Mouse (Mus musculus) testis, adult 2 months (tissue): ENCODE data around the gene Ttc25. TPM values are rescaled to one million over a fixed set of nuclear protein-coding genes. Genes with fewer than 3 reads are reported as not detected.

Source experiments
- H3K27ac ChIP-seq: fragments of 200-500 bp; 2 replicates; pipeline ENCODE4 v1.5.1; 2012; ENCODE audit warnings: low read depth, low read length; ENCODE audit not compliant: control insufficient read depth, insufficient read depth
- H3K27me3 ChIP-seq: fragments of 200-500 bp; 2 replicates; pipeline ENCODE4 v1.6.1; 2012; ENCODE audit warnings: mild to moderate bottlenecking, low read length, moderate library complexity; ENCODE audit not compliant: control insufficient read depth, insufficient read depth
- H3K36me3 ChIP-seq: fragments of 200-500 bp; 2 replicates; pipeline ENCODE4 v1.6.1; 2012; ENCODE audit warnings: mild to moderate bottlenecking, low read length; ENCODE audit not compliant: control insufficient read depth, insufficient read depth
- H3K4me1 ChIP-seq: fragments of 200-500 bp; 2 replicates; pipeline ENCODE4 v1.6.1; 2012; ENCODE audit warnings: low read length; ENCODE audit not compliant: control insufficient read depth, insufficient read depth
- H3K4me3 ChIP-seq: fragments of 200-500 bp; 2 replicates; pipeline ENCODE4 v1.5.1; 2012; ENCODE audit warnings: low read depth, mild to moderate bottlenecking, low read length, moderate library complexity, mixed read lengths; ENCODE audit not compliant: control insufficient read depth
- CTCF ChIP-seq: fragments of 200-500 bp; IDR thresholded peaks from 2 replicates; pipeline ENCODE4 v1.5.1; 2012; ENCODE audit warnings: low read depth, mild to moderate bottlenecking, inconsistent platforms, low read length, moderate library complexity; ENCODE audit not compliant: control insufficient read depth, insufficient read depth, insufficient replicate concordance
- POLR2A ChIP-seq: fragments of 200-500 bp; IDR thresholded peaks from 2 replicates; pipeline ENCODE4 v1.6.1; 2012; ENCODE audit warnings: low read depth, mild to moderate bottlenecking, inconsistent platforms, low read length, moderate library complexity; ENCODE audit not compliant: control insufficient read depth
- polyA plus RNA-seq: library from polyadenylated mRNA; depleted of rRNA; stranded (reverse); fragments of >200 nt; gene quantifications from 2 replicates; pipeline ENCODE4 v1.2.3, GENCODE M21; 2012; rRNA removed

Ttc25 gene
- polyA plus RNA-seq, 1 experiment = 74.1 TPM

GRCm38 (mm10) chr11:100617480-100617879, 72.1 kb downstream of the Ttc25 start:
- Histone ChIP-seq H3K36me3 (no peaks in the 10 kb centered on the region), H3K4me3 (no peak overlapping the region; the same call in 1 of the 2 replicates), H3K4me1 (peaks cover 2% of the 10 kb centered on the region), H3K27me3 (no peaks in the 10 kb centered on the region), H3K27ac (no peak overlapping the region; the same call in 1 of the 2 replicates)
- TF ChIP-seq POLR2A (no peak), CTCF (no peak)

DNA sequence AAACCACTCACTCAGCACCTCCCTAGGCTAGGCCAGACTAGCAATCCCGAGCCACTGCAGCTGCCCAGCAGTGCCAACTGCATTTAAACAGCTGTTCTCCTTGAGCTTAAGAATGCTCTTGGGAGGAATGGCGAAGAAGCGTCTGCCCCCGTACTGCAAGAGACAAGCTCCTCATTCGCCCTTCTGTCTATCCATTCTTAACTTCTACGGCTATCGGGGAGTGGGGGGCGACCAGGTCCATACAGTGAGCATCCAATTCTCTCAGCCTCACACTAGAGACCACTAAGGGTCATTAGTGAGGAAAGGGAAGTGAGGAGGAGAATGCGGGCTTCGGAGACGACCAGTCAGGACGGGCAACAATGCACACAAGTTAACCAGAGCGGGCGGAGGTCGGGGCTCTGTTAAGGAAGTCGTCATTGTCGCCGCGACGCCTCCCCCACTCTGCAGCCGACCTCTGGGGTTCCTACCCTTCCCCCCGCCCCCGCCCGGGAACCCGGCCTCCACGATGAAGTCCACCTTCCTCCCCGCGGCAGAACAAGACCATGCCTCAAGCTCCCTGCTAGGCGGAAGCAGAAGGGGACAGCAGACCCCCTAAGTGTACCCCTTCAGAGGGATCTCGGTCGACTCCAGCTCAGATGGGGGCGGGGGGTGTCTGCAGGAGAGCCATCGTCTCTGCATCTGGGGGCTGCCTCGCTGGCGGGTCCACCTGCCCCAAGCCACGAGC, 73.5 kb downstream of the Ttc25 start, which contains the start of gene Nkiras2:
Gene Nkiras2 (plus strand): TSS at position 484 of the 724 bp plus-strand sequence.
- Histone ChIP-seq H3K27ac (peak within 1 kb of the TSS; percentile 92), H3K4me3 (peak within 1 kb of the TSS; percentile 100), H3K27me3 (no peaks in the 10 kb centered on the region), H3K4me1 (no peaks in the 10 kb centered on the region; the same call in none of the 2 replicates), H3K36me3 (no peaks in the 10 kb centered on the region)
- TF ChIP-seq POLR2A (no peak), CTCF (0 out of 2 replicates have a peak, but pooled peaks have one; percentile 1)

GRCm38 (mm10) chr11:100619485-100619975, 74.1 kb downstream of the Ttc25 start:
- TF ChIP-seq POLR2A (peak; percentile 85), CTCF (peak; percentile 7; the same call in 1 of the 2 replicates)
- Histone ChIP-seq H3K36me3 (no peaks in the 10 kb centered on the region), H3K4me3 (peak overlapping the region; percentile 100)

DNA sequence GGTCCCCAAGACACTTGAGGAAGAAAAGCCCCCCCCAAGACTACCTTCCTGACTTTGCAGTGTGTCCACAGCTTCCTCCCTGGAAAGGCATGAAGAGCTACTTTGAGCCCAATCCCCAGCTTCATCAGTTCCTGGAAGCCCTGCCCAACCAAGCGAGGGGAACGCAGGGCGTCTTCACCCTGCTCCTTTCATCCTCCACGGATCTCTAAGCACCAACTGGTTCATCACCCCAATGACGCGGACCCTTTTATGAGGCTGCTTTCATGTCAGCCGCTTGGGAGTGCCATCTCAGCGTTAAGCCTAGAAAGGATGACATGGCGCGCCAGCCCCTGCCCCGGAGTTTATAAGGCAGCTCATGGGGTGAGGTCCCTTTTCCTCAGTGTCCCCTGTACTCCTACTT, 74.6 kb downstream of the Ttc25 start, which contains the start of gene Dnajc7:
Gene Dnajc7 (minus strand): TSS at position 187 of the 400 bp plus-strand sequence.
- TF ChIP-seq POLR2A (peak; percentile 58; the same call in 1 of the 2 replicates), CTCF (no peak)
- Histone ChIP-seq H3K4me3 (peak within 1 kb of the TSS; percentile 100), H3K27me3 (no peaks in the 10 kb centered on the region), H3K27ac (peak within 1 kb of the TSS; percentile 92), H3K4me1 (no peaks in the 10 kb centered on the region; the same call in none of the 2 replicates), H3K36me3 (no peaks in the 10 kb centered on the region)

More at GRCm38 (mm10) chr11:100619485-100619975, 74.1 kb downstream of the Ttc25 start:
- Histone ChIP-seq H3K4me1 (no peaks in the 10 kb centered on the region; the same call in none of the 2 replicates), H3K27ac (peak overlapping the region; percentile 92), H3K27me3 (no peaks in the 10 kb centered on the region)

Other genes starting within 250 kb of the Ttc25 start
- gene Eif1, start 225.7 kb upstream of the Ttc25 start, polyA plus RNA-seq = 260 and 396 TPM in 2 replicates
- gene Gast, start 211.2 kb upstream of the Ttc25 start, polyA plus RNA-seq = 0.43 TPM in 1 of 2 replicates, not detected in the other
- gene Hap1, start 189.5 kb upstream of the Ttc25 start, polyA plus RNA-seq = 35.2 and 41.9 TPM in 2 replicates
- 103 TPM in 2 replicates for gene Jup, start 147.8 kb upstream of the Ttc25 start, polyA plus RNA-seq
- gene P3h4, start 130.8 kb upstream of the Ttc25 start, polyA plus RNA-seq = 8.5 and 9.0 TPM in 2 replicates
- 6.6 and 7.7 TPM in 2 replicates for gene Fkbp10, start 129.9 kb upstream of the Ttc25 start, polyA plus RNA-seq
- 145 and 152 TPM in 2 replicates for gene Nt5c3b, start 103.8 kb upstream of the Ttc25 start, polyA plus RNA-seq
- gene Klhl10, start 103.7 kb upstream of the Ttc25 start, polyA plus RNA-seq = 422 and 444 TPM in 2 replicates
- 10.2 and 11.2 TPM in 2 replicates for gene Klhl11, start 72.9 kb upstream of the Ttc25 start, polyA plus RNA-seq
- 24.7 and 30.4 TPM in 2 replicates for gene Acly, start 17.6 kb upstream of the Ttc25 start, polyA plus RNA-seq
- 3.3 and 3.7 TPM in 2 replicates for gene Cnp, start 29.3 kb downstream of the Ttc25 start, polyA plus RNA-seq
- 245 and 266 TPM in 2 replicates for gene Nkiras2, start 73.6 kb downstream of the Ttc25 start, polyA plus RNA-seq
- gene Dnajc7, start 74.6 kb downstream of the Ttc25 start, polyA plus RNA-seq = 104 and 150 TPM in 2 replicates
- gene Zfp385c, start 146.8 kb downstream of the Ttc25 start, polyA plus RNA-seq = 2.6 and 3.8 TPM in 2 replicates
- gene Dhx58, start 158.7 kb downstream of the Ttc25 start, polyA plus RNA-seq = 31.5 and 32.0 TPM in 2 replicates
- 24.0 and 26.3 TPM in 2 replicates for gene Kat2a, start 166.9 kb downstream of the Ttc25 start, polyA plus RNA-seq
- 1,348 and 1,420 TPM in 2 replicates for gene Hspb9, start 168.2 kb downstream of the Ttc25 start, polyA plus RNA-seq
- gene Rab5c, start 192.6 kb downstream of the Ttc25 start, polyA plus RNA-seq = 90.2 and 90.7 TPM in 2 replicates
- gene Kcnh4, start 214.3 kb downstream of the Ttc25 start, polyA plus RNA-seq = 0.40 and 0.51 TPM in 2 replicates
- 0.36 TPM in 1 of 2 replicates, not detected in the other for gene Hcrt, start 217.3 kb downstream of the Ttc25 start, polyA plus RNA-seq
- 1.3 and 1.6 TPM in 2 replicates for gene Ghdc, start 225.3 kb downstream of the Ttc25 start, polyA plus RNA-seq